ENCODE assay signal across 8 mouse cellular contexts in the genomic region with DNA sequence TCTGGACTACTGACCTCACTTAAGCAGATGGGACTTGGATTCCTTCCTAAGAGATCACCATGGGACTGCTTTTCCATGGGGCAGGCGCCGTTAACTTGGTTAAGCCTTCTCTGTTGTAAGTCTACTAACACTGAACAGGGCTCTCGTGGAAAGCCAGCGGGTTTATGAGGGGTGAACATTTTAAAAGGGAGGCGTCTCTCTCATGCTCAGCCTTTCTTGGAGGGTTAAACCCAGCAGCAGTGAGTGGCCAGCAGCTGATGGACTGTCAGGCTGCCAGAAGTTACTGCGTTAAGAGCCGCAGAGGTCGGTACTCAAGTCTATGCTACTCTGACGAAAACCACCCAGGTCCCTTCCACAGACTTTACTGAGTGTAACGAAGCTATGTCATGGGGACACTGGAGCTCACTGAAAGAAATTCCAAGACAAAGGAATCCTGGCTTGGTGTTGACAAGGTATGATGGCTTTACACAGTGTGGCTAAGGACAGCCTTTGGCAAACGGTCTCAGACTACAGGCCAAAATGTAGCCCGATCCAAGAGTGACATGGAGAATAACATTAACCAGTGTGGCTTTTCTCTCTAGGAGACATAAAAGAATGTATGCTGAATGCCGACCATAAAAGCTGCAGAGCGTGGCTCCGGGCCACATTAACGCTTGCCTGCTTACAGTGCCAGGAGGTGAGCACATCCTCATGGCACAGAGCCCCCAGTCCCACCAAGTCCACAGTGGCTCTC.
A peak's percentile ranks its signal among the peaks of the same experiment; 100 is the strongest.
DNase-seq lines count a peak whose midpoint lies in the region; ATAC-seq and TF ChIP-seq lines count a peak whose summit lies in the region.

No protein-coding gene starts in this region.

- in situ Hi-C loops in Patski (cut with MboI; ENCODE audit: low pct_unique_long_range_greater_than_20kb) = loop anchor here (5.0 kb wide), 1 partner anchor 215 kb away; no protein-coding TSS in a partner anchor

- TF ChIP-seq CTCF in Patski (IDR thresholded peaks at IDR 0.05) = no peak

- DNase-seq in cerebellum, postnatal 25 days = peak; percentile 20 to 29
- DNase-seq in cerebellum, adult 8-10 months = no peak
- DNase-seq in Patski (ENCODE audit: low read depth, low spot score) = peak; percentile 55
- no peak for DNase-seq in natural killer cell, adult 2 months (ENCODE audit: low spot score in 2 of 2)
- no peak for DNase-seq in B cell, adult 2 months

- H3K27ac ChIP-seq in intestine, embryonic 16.5 days (ENCODE audit: low read length) = peak overlapping the region; percentile 61

- ATAC-seq in Patski = peak; percentile 81
- 0 out of 2 replicates have a peak, but pooled peaks have one; percentile 11 for ATAC-seq in granulocyte monocyte progenitor cell, adult 5-6 weeks (replicated peaks; ENCODE audit: poor library complexity, severe bottlenecking)
- ATAC-seq in intestine, embryonic 16.5 days = peak; percentile 72
- ATAC-seq in megakaryocyte-erythroid progenitor cell, adult 5-6 weeks (replicated peaks; ENCODE audit: low FRiP score, low TSS enrichment, poor library complexity, severe bottlenecking) = peak; percentile 19; the same call in 1 of the 2 replicates

- no peaks in the 10 kb centered on the region for H3K9me3 ChIP-seq in intestine, embryonic 16.5 days (ENCODE audit: control insufficient read depth, low read length)

- 55% methylated on average over 16 of the region's 16 CpGs for WGBS in intestine, embryonic 16.5 days

- CTCF ChIA-PET in Patski (lab: Charles Lee) = interaction anchor here (1.2 kb wide), 1 partner anchor 21 kb away, joined by 3 read pairs; no protein-coding TSS in a partner anchor

- peak overlapping the region; percentile 7; the same call in 1 of the 2 replicates for H3K4me2 ChIP-seq in intestine, embryonic 16.5 days (ENCODE audit: low read depth, low read length)

- no peaks in the 10 kb centered on the region; the same call in 1 of the 2 replicates for H3K4me1 ChIP-seq in intestine, embryonic 16.5 days (ENCODE audit: control insufficient read depth, insufficient read depth, low read length)

- no peak overlapping the region for H3K9ac ChIP-seq in intestine, embryonic 16.5 days (ENCODE audit: low read depth, low read length)

- no peaks in the 10 kb centered on the region for H3K27me3 ChIP-seq in Patski
- no peaks in the 10 kb centered on the region for H3K27me3 ChIP-seq in intestine, embryonic 16.5 days (replicated peaks; ENCODE audit: control insufficient read depth, insufficient read depth, low read length)

- H3K4me3 ChIP-seq in intestine, embryonic 16.5 days (ENCODE audit: low read length) = peak overlapping the region; percentile 23; the same call in 1 of the 2 replicates

- POLR2A ChIA-PET in Patski (lab: Charles Lee) = no interaction called here

- H3K36me3 ChIP-seq in intestine, embryonic 16.5 days (ENCODE audit: control insufficient read depth, insufficient read depth, low read length) = no peaks in the 10 kb centered on the region

Comparison
In these comparisons a context has a peak if more than half of its experiments do, and no peak if none do; other contexts are left out.
1. DNase-seq: peak in cerebellum, postnatal 25 days (2 of 2) and Patski (single experiment); none in cerebellum, adult 8-10 months (single experiment), natural killer cell, adult 2 months (0 of 2) and B cell, adult 2 months (0 of 2).
2. ATAC-seq: peak in every context shown above with its lines; median percentile 81 in Patski; 72 in intestine, embryonic 16.5 days; 19 in megakaryocyte-erythroid progenitor cell, adult 5-6 weeks; 11 in granulocyte monocyte progenitor cell, adult 5-6 weeks.